Mouse (Mus musculus): ENCODE results near the gene Ccdc149. TPM values are rescaled to one million over a fixed set of nuclear protein-coding genes. Genes with fewer than 3 reads are reported as not detected.
A peak's percentile ranks its signal among the peaks of the same experiment; 100 is the strongest.

Gene Ccdc149
- total and polyA plus RNA-seq, 3 experiments, result not detected

- Histone ChIP-seq H3K27ac (ENCODE audit: insufficient read depth, low read depth) (no peak overlapping the region), H3K4me3 (replicated peaks in 1 of 3; ENCODE audit: low read depth in 2 of 3, low read length in 2 of 3, poor library complexity in 1 of 3) (no peak overlapping the region), H3K9me3 (replicated peaks; ENCODE audit: low read length) (peaks cover 15% of the 10 kb centered on the region), H3K36me3 (replicated peaks in 1 of 2; ENCODE audit: control insufficient read depth in 1 of 2, insufficient read depth in 1 of 2, low read length in 1 of 2) (no peaks in the 10 kb centered on the region), H3K4me2 (ENCODE audit: insufficient read depth, low read depth, poor library complexity, severe bottlenecking) (no peak overlapping the region), H3K79me2 (replicated peaks; ENCODE audit: control insufficient read depth, extremely low read depth, insufficient read depth, poor library complexity, severe bottlenecking) (no peaks in the 10 kb centered on the region), H3K4me1 (ENCODE audit: control insufficient read depth in 1 of 2, insufficient read depth in 2 of 2) (no peaks in the 10 kb centered on the region), H3K27me3 (replicated peaks) (no peaks in the 10 kb centered on the region), H3K9ac (ENCODE audit: insufficient read depth, low read depth) (no peak overlapping the region)
- TF ChIP-seq ZNF384 (IDR thresholded peaks at IDR 0.05; ENCODE audit: low read depth, low read length), result no peak
- no peak for TF ChIP-seq MXI1 (IDR thresholded peaks at IDR 0.05; ENCODE audit: low read depth, low read length)
- TF ChIP-seq ZMIZ1 (IDR thresholded peaks at IDR 0.05; ENCODE audit: low read depth, low read length), result no peak
- no peak for TF ChIP-seq MAZ (IDR thresholded peaks at IDR 0.05; ENCODE audit: low read depth, low read length)
- TF ChIP-seq PAX5 (IDR thresholded peaks at IDR 0.05; ENCODE audit: low read length), result no peak
- no peak for TF ChIP-seq NRF1 (IDR thresholded peaks at IDR 0.05; ENCODE audit: low read depth, low read length)
- TF ChIP-seq USF1 (IDR thresholded peaks at IDR 0.05; ENCODE audit: low read depth, low read length), result no peak
- TF ChIP-seq TCF12 (IDR thresholded peaks at IDR 0.05; ENCODE audit: low read depth, low read length), result no peak
- TF ChIP-seq CTCF (conservative IDR thresholded peaks at IDR 0.05 in 1 of 2, IDR thresholded peaks at IDR 0.05 in 1 of 2; ENCODE audit: low read depth in 2 of 2, low read length in 2 of 2), result no peak
- no peak for TF ChIP-seq MYC (IDR thresholded peaks at IDR 0.05; ENCODE audit: low read depth, low read length)
- no peak for TF ChIP-seq EP300 (IDR thresholded peaks at IDR 0.05; ENCODE audit: low read length)
- in situ Hi-C loops (cut with MboI; ENCODE audit: low pct_ligation_motif_present, low pct_unique_long_range_greater_than_20kb, low sequenced_read_pairs) (loop anchor here (25.0 kb wide), 1 partner anchor 296 kb away; no protein-coding TSS in a partner anchor), dilution Hi-C loops (cut with MboI; ENCODE audit: extremely low pct_ligation_motif_present, extremely low pct_unique_long_range_greater_than_20kb, low sequenced_read_pairs) (no loop called here)
- no peak for DNase-seq (ENCODE audit: extremely low read depth)
Measured at GRCm38 (mm10) chr5:52516072-52516476, 44.8 kb upstream of the Ccdc149 start.

- H3K9me3 ChIP-seq (replicated peaks; ENCODE audit: low read length), result peaks cover 10% of the 10 kb centered on the region
- no peaks in the 10 kb centered on the region for H3K4me1 ChIP-seq (ENCODE audit: control insufficient read depth in 1 of 2, insufficient read depth in 2 of 2)
- no peaks in the 10 kb centered on the region for H3K36me3 ChIP-seq (replicated peaks in 1 of 2; ENCODE audit: control insufficient read depth in 1 of 2, insufficient read depth in 1 of 2, low read length in 1 of 2)
- no peak overlapping the region for H3K4me2 ChIP-seq (ENCODE audit: insufficient read depth, low read depth, poor library complexity, severe bottlenecking)
- in situ Hi-C loops (cut with MboI; ENCODE audit: low pct_ligation_motif_present, low pct_unique_long_range_greater_than_20kb, low sequenced_read_pairs), result loop anchor here (25.0 kb wide), 1 partner anchor 297 kb away; no protein-coding TSS in a partner anchor
- no peak overlapping the region for H3K4me3 ChIP-seq (replicated peaks in 1 of 3; ENCODE audit: low read depth in 2 of 3, low read length in 2 of 3, poor library complexity in 1 of 3)
- DNase-seq (ENCODE audit: extremely low read depth), result peak; percentile 66
- TF ChIP-seq RAD21 (IDR thresholded peaks at IDR 0.05; ENCODE audit: low read depth, low read length) (peak; percentile 24), SMC3 (IDR thresholded peaks at IDR 0.05; ENCODE audit: low read depth, low read length) (peak; percentile 46), ZC3H11A (IDR thresholded peaks at IDR 0.05; ENCODE audit: low read depth, low read length) (no peak), CTCF (conservative IDR thresholded peaks at IDR 0.05 in 1 of 2, IDR thresholded peaks at IDR 0.05 in 1 of 2; ENCODE audit: low read depth in 2 of 2, low read length in 2 of 2) (peak; percentile 40 to 55)
- no peaks in the 10 kb centered on the region for H3K79me2 ChIP-seq (replicated peaks; ENCODE audit: control insufficient read depth, extremely low read depth, insufficient read depth, poor library complexity, severe bottlenecking)
- no peak overlapping the region for H3K9ac ChIP-seq (ENCODE audit: insufficient read depth, low read depth)
- no peaks in the 10 kb centered on the region for H3K27me3 ChIP-seq (replicated peaks)
- dilution Hi-C loops (cut with MboI; ENCODE audit: extremely low pct_ligation_motif_present, extremely low pct_unique_long_range_greater_than_20kb, low sequenced_read_pairs), result no loop called here
- no peak overlapping the region for H3K27ac ChIP-seq (ENCODE audit: insufficient read depth, low read depth)
Measured at GRCm38 (mm10) chr5:52515246-52516021, 44.1 kb upstream of the Ccdc149 start.
